Mouse (Mus musculus) testis, adult 2 months (tissue): ENCODE measurements around the gene Artn.

Experiments
- CTCF ChIP-seq: fragments of 200-500 bp; IDR thresholded peaks from 2 replicates; pipeline ENCODE4 v1.5.1; 2012; ENCODE audit warnings: low read depth, mild to moderate bottlenecking, inconsistent platforms, low read length, moderate library complexity; ENCODE audit not compliant: control insufficient read depth, insufficient read depth, insufficient replicate concordance
- POLR2A ChIP-seq: fragments of 200-500 bp; IDR thresholded peaks from 2 replicates; pipeline ENCODE4 v1.6.1; 2012; ENCODE audit warnings: low read depth, mild to moderate bottlenecking, inconsistent platforms, low read length, moderate library complexity; ENCODE audit not compliant: control insufficient read depth

- no peak for TF ChIP-seq POLR2A
- no peak for TF ChIP-seq CTCF
Observed at GRCm38 (mm10) chr4:117894601-117895000, 35.0 kb downstream of the Artn start.
